Mouse (Mus musculus) midbrain, embryonic 12.5 days (tissue): ENCODE data around the gene Homer2. TPM values are rescaled to one million over a fixed set of nuclear protein-coding genes. Genes with fewer than 3 reads are reported as not detected.
A peak's percentile ranks its signal among the peaks of the same experiment; 100 is the strongest.

ENCODE experiments used
- ATAC-seq: fragments of 200-750 bp; cut with Nextera tagmentation; 2 replicates; pipeline ENCODE4 v1.8.0; 2017; ENCODE audit warnings: low read depth, moderate TSS enrichment, moderate library complexity; ENCODE audit not compliant: low FRiP score
- H3K27ac ChIP-seq: fragments of 300-500 bp; sonication (generic); replicated peaks from 2 replicates; pipeline ENCODE4 v1.5.1; 2016; ENCODE audit warnings: mild to moderate bottlenecking
- H3K27me3 ChIP-seq: fragments of 300-500 bp; sonication (generic); 2 replicates; pipeline ENCODE4 v1.6.1; 2016; ENCODE audit warnings: mild to moderate bottlenecking
- H3K36me3 ChIP-seq: fragments of 300-500 bp; sonication (generic); 2 replicates; pipeline ENCODE4 v1.6.1; 2016
- H3K4me1 ChIP-seq: fragments of 300-500 bp; sonication (generic); 2 replicates; pipeline ENCODE4 v1.6.1; 2016
- H3K4me2 ChIP-seq: fragments of 300-500 bp; sonication (generic); replicated peaks from 2 replicates; pipeline ENCODE4 v1.6.1; 2016; ENCODE audit warnings: mild to moderate bottlenecking, moderate library complexity
- H3K4me3 ChIP-seq: fragments of 300-500 bp; sonication (generic); 2 replicates; pipeline ENCODE4 v1.5.1; 2016; ENCODE audit warnings: mild to moderate bottlenecking
- H3K9ac ChIP-seq: fragments of 300-500 bp; sonication (generic); replicated peaks from 2 replicates; pipeline ENCODE4 v1.6.1; 2016; ENCODE audit warnings: mild to moderate bottlenecking, moderate library complexity
- H3K9me3 ChIP-seq: fragments of 300-500 bp; sonication (generic); 2 replicates; pipeline ENCODE4 v1.6.1; 2016; ENCODE audit warnings: mild to moderate bottlenecking
- WGBS: fragments of 180-500 bp; shearing (Covaris S2); methylation state at CpG from one replicate; pipeline ENCODE4 v1.1.7; 2016; 5-methylcytosine and 5-hydroxymethylcytosine counted together
- polyA plus RNA-seq: library from polyadenylated mRNA; unstranded; fragments of >200 nt; fragmentation: Nextera tagmentation; extraction: Ambion mirVana; gene quantifications from 2 replicates; pipeline ENCODE4 v1.2.1, GENCODE M21; 2016

Homer2 gene
- polyA plus RNA-seq, 1 experiment from 2014 or later, result 20.7 TPM

GRCm38 (mm10) chr7:81695763-81696533, 11.4 kb downstream of the Homer2 start:
- no peak overlapping the region for H3K9ac ChIP-seq
- H3K27me3 ChIP-seq, result no peaks in the 10 kb centered on the region
- no peak overlapping the region for H3K4me3 ChIP-seq
- ATAC-seq, result no peak
- no peak overlapping the region for H3K27ac ChIP-seq
- H3K4me2 ChIP-seq, result no peak overlapping the region
- 80% methylated on average over 16 of the region's 16 CpGs for WGBS
- no peaks in the 10 kb centered on the region for H3K9me3 ChIP-seq
- H3K36me3 ChIP-seq, result no peaks in the 10 kb centered on the region
- no peaks in the 10 kb centered on the region for H3K4me1 ChIP-seq

- Histone ChIP-seq H3K9me3 (no peaks in the 10 kb centered on the region), H3K27ac (no peak overlapping the region), H3K27me3 (no peaks in the 10 kb centered on the region), H3K4me3 (no peak overlapping the region), H3K9ac (no peak overlapping the region), H3K36me3 (no peaks in the 10 kb centered on the region), H3K4me2 (no peak overlapping the region), H3K4me1 (peaks cover 8% of the 10 kb centered on the region)
- no peak for ATAC-seq
- 92% methylated on average over 5 of the region's 5 CpGs for WGBS
These were observed 16.3 kb downstream of the Homer2 start for GRCm38 (mm10) chr7:81691067-81691466.

DNA sequence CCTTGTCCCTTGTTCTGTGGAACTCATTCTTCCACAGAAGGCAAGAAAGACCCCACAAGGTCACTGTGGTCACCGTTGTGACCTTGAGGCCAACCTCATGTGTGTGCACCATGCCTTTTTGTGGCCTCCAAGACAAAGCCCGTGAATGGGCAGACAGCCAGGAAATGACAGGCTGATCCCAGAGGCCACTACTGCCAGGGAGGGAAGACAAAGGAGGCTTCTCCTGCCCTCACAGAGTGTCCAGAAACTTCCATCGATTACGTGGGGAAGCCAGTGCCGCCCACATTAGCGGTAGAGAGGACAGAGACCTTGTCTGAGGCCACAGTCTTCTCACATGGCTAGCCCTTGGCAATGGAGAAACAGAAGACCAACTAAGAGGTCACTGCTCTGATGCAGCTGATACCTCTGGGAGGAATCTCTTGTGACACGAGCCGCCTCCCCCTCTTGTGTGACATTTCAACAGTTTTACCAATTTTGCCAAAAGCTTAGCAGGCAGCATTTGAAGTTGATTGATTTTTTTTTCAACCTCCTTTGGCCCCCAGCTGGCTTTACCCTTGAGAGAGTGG, 18.1 kb downstream of the Homer2 start:
- Histone ChIP-seq H3K4me1 (peaks cover 8% of the 10 kb centered on the region), H3K9ac (no peak overlapping the region), H3K27me3 (no peaks in the 10 kb centered on the region), H3K9me3 (no peaks in the 10 kb centered on the region), H3K4me3 (no peak overlapping the region), H3K36me3 (no peaks in the 10 kb centered on the region), H3K27ac (peak overlapping the region; percentile 30; the same call in 1 of the 2 replicates), H3K4me2 (no peak overlapping the region)
- no peak for ATAC-seq
- 66% methylated on average over 8 of the region's 8 CpGs for WGBS

GRCm38 (mm10) chr7:81688378-81688777, 18.9 kb downstream of the Homer2 start:
- Histone ChIP-seq H3K4me1 (peaks cover 8% of the 10 kb centered on the region), H3K27ac (no peak overlapping the region), H3K36me3 (no peaks in the 10 kb centered on the region), H3K9ac (no peak overlapping the region), H3K4me3 (no peak overlapping the region), H3K27me3 (no peaks in the 10 kb centered on the region), H3K4me2 (no peak overlapping the region), H3K9me3 (no peaks in the 10 kb centered on the region)
- ATAC-seq, result no peak
- 82% methylated on average over 9 of the region's 9 CpGs for WGBS

DNA sequence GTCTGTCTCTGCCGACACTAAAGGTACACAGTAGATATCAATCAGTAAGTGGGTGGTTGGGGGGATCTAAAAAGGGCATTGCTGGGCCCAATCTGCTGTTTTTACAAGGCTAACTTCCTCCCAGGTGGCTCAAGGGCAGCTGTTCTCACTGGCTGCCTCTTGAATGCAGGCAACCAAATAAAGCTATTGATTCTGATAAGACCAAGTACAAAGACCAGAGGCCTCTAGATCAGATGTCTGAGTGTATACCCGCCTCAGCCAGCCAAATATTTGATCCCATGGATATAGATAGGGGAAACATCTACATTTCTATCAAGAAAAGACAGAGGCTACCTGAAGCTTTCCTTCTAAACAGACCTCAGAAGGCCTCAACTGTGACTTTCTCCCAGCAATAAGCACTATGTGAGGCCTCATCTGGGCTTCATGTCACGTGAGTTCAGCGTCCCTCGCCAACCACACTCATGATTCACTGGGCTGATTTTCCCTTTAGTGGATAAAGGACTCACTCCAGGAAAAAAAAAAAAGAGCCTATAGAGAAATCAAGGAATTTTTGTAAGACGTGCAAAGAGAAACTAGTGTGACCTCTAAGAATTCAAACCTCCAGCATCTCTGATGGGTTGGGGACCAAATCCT, 19.5 kb downstream of the Homer2 start:
- ATAC-seq, result no peak
- H3K27me3 ChIP-seq, result no peaks in the 10 kb centered on the region
- H3K9me3 ChIP-seq, result no peaks in the 10 kb centered on the region
- no peaks in the 10 kb centered on the region for H3K36me3 ChIP-seq
- no peak overlapping the region for H3K9ac ChIP-seq
- 89% methylated on average over 6 of the region's 6 CpGs for WGBS
- H3K4me3 ChIP-seq, result no peak overlapping the region
- H3K4me1 ChIP-seq, result peaks cover 8% of the 10 kb centered on the region
- no peak overlapping the region for H3K4me2 ChIP-seq
- H3K27ac ChIP-seq, result no peak overlapping the region

DNA sequence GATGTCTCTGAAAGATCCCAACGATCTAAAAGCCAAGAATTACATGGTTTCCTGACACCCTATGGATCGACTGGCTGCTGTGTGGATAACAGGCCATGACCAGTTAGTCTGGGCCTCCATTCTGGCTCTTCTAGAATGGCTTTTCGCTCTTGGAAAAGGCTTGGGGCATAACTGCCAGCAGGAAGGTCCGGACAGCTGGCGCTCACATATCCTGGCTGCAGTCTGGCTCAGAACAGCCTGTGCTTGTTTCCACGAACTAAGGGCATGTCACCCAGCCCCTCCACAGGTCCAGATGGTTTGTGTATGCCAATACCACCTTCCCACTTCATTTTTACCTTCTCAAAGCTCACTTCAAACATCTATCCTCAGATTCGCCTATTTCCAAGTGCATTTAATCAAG, 22.0 kb downstream of the Homer2 start:
- Histone ChIP-seq H3K4me1 (peaks cover 8% of the 10 kb centered on the region), H3K9me3 (no peaks in the 10 kb centered on the region), H3K27me3 (no peaks in the 10 kb centered on the region), H3K27ac (no peak overlapping the region), H3K4me2 (no peak overlapping the region), H3K9ac (no peak overlapping the region), H3K36me3 (no peaks in the 10 kb centered on the region), H3K4me3 (no peak overlapping the region)
- no peak for ATAC-seq
- WGBS, result 87% methylated on average over 7 of the region's 7 CpGs

DNA sequence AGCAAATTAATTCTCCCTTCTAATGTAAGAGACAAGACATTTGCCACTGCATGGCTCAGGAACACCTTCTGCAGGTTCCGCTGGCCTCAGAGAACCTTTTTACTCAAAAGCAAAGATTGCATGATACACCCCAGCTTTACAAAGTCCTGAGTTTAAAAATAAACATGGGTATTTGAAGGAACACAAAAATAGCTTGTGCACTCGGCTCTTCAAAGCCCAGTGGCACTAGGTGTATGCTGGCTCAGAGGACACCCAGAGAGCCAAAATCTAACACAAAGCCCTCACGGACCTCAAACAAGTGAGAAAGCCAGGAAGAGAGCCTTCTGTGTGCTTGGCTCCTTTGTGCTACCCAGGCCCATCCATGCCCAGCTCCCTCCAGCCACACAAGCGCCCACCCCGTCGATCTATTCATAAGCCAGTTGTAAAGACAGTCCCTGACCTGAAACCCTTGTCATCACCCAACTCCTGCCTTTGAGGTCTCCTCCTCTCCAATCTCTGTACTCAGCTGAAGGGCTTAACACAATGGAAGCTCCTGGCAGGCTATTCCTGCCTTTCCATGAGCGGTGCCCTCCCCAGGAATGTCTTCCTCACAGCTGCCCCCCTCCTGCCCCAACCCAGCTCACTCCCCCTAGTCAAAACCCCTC, 23.4 kb downstream of the Homer2 start:
- Histone ChIP-seq H3K4me3 (no peak overlapping the region), H3K4me1 (peaks cover under 1% of the 10 kb centered on the region), H3K9me3 (no peaks in the 10 kb centered on the region), H3K27me3 (no peaks in the 10 kb centered on the region), H3K36me3 (no peaks in the 10 kb centered on the region), H3K4me2 (no peak overlapping the region), H3K27ac (no peak overlapping the region), H3K9ac (no peak overlapping the region)
- ATAC-seq, result no peak
- WGBS, result 74% methylated on average over 7 of the region's 7 CpGs

GRCm38 (mm10) chr7:81681386-81681785, 25.9 kb downstream of the Homer2 start:
- Histone ChIP-seq H3K9ac (no peak overlapping the region), H3K4me1 (no peaks in the 10 kb centered on the region), H3K9me3 (no peaks in the 10 kb centered on the region), H3K27ac (no peak overlapping the region), H3K27me3 (no peaks in the 10 kb centered on the region), H3K36me3 (no peaks in the 10 kb centered on the region), H3K4me2 (no peak overlapping the region), H3K4me3 (no peak overlapping the region)
- WGBS, result 96% methylated on average over 3 of the region's 3 CpGs
- ATAC-seq, result no peak

- ATAC-seq, result no peak
- Histone ChIP-seq H3K4me3 (no peak overlapping the region), H3K27ac (no peak overlapping the region), H3K4me1 (peaks cover 12% of the 10 kb centered on the region), H3K27me3 (no peaks in the 10 kb centered on the region), H3K9ac (no peak overlapping the region), H3K36me3 (no peaks in the 10 kb centered on the region), H3K9me3 (no peaks in the 10 kb centered on the region), H3K4me2 (no peak overlapping the region)
- WGBS, result 67% methylated on average over 15 of the region's 15 CpGs
These were observed 33.8 kb downstream of the Homer2 start for GRCm38 (mm10) chr7:81673359-81674013.

DNA sequence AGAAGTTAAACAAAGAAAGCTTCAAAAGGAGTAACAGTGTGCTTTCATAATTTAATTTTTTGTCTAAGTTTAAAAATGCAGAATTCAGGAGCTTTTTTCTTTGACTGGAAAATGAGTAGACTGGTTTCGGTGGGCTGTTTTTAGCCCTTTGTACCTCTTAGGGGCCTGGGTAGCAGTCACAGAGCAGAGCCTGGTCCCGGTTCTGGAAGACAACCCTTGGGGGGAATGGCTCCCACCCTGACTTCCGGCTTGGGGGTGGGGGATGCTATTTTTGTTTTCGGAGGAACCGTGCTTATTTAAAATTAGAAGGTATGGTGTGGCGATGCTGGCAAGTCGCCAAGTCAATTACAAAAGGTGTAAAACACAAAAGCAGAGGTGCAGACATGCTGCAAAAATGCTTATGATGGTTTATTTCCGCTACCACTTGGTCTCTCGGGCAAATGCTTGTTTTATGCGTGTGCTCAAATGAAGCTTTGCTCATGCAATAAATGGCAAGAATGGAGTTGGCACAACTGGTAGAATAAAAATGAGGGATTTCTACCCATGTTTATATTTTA, 34.5 kb downstream of the Homer2 start:
- no peak overlapping the region for H3K9ac ChIP-seq
- no peak overlapping the region for H3K4me3 ChIP-seq
- H3K4me2 ChIP-seq, result no peak overlapping the region
- no peak overlapping the region for H3K27ac ChIP-seq
- H3K4me1 ChIP-seq, result peaks cover 12% of the 10 kb centered on the region
- 86% methylated on average over 10 of the region's 10 CpGs for WGBS
- no peak for ATAC-seq
- H3K27me3 ChIP-seq, result no peaks in the 10 kb centered on the region
- H3K9me3 ChIP-seq, result no peaks in the 10 kb centered on the region
- H3K36me3 ChIP-seq, result no peaks in the 10 kb centered on the region

DNA sequence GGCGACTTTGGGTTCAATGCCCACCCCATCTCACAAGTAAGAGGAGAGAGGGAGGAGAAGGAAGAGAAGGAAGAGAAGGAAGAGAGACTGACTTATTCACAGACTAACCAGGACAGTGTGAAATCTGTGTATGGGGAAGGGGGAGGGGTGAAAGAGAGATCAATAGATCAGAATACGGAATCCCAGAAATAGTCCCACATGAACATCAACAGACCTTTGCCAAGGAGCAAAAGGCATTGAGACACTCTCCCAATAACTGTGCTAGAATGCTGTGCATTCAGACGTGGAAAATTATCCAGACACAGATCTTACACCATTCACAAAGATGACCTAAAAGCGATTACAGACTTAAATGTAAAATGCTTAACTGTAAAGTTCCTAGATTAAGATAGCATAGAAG, 40.2 kb downstream of the Homer2 start:
- no peak for ATAC-seq
- WGBS, result 80% methylated on average over 4 of the region's 4 CpGs

More for the DNA sequence above, 40.2 kb downstream of the Homer2 start:
- Histone ChIP-seq H3K4me3 (no peak overlapping the region), H3K27ac (no peak overlapping the region), H3K9ac (no peak overlapping the region), H3K9me3 (no peaks in the 10 kb centered on the region), H3K36me3 (no peaks in the 10 kb centered on the region), H3K4me1 (no peaks in the 10 kb centered on the region), H3K27me3 (no peaks in the 10 kb centered on the region), H3K4me2 (no peak overlapping the region)
